Mouse (Mus musculus) neural tube, embryonic 12.5 days (tissue): ENCODE results near the gene Slc25a10. TPM values are rescaled to one million over a fixed set of nuclear protein-coding genes. Genes with fewer than 3 reads are reported as not detected.

Experiments used
- ATAC-seq: fragments of 200-750 bp; cut with Nextera tagmentation; 2 replicates; pipeline ENCODE4 v1.8.0; 2017; ENCODE audit warnings: low read depth, mild to moderate bottlenecking, moderate TSS enrichment, moderate library complexity; ENCODE audit not compliant: low FRiP score
- H3K27ac ChIP-seq: fragments of 300-500 bp; sonication (generic); 2 replicates; pipeline ENCODE4 v1.5.1; 2016
- H3K27me3 ChIP-seq: fragments of 300-500 bp; sonication (generic); replicated peaks from 2 replicates; pipeline ENCODE4 v1.6.1; 2016; ENCODE audit warnings: mild to moderate bottlenecking
- H3K36me3 ChIP-seq: fragments of 300-500 bp; sonication (generic); 2 replicates; pipeline ENCODE4 v1.6.1; 2016; ENCODE audit warnings: mild to moderate bottlenecking
- H3K4me1 ChIP-seq: fragments of 300-500 bp; sonication (generic); 2 replicates; pipeline ENCODE4 v1.6.1; 2016
- H3K4me2 ChIP-seq: fragments of 300-500 bp; sonication (generic); replicated peaks from 2 replicates; pipeline ENCODE4 v1.6.1; 2016; ENCODE audit warnings: mild to moderate bottlenecking
- H3K4me3 ChIP-seq: fragments of 300-500 bp; sonication (generic); 2 replicates; pipeline ENCODE4 v1.5.1; 2016
- H3K9ac ChIP-seq: fragments of 300-500 bp; sonication (generic); 2 replicates; pipeline ENCODE4 v1.6.1; 2016; ENCODE audit warnings: mild to moderate bottlenecking
- H3K9me3 ChIP-seq: fragments of 300-500 bp; sonication (generic); 2 replicates; pipeline ENCODE4 v1.6.1; 2016; ENCODE audit warnings: mild to moderate bottlenecking
- WGBS: fragments of 180-500 bp; shearing (Covaris S2); methylation state at CpG from one replicate; pipeline ENCODE4 v1.1.7; 2016; 5-methylcytosine and 5-hydroxymethylcytosine counted together
- polyA plus RNA-seq: library from polyadenylated mRNA; unstranded; fragments of >200 nt; fragmentation: Nextera tagmentation; extraction: Ambion mirVana; gene quantifications from 2 replicates; pipeline ENCODE4 v1.2.1, GENCODE M21; 2016

Slc25a10 gene
- 37.9 TPM in 2 replicates for polyA plus RNA-seq

GRCm38 (mm10) chr11:120491317-120492023 lies at the start of gene Slc25a10:
TSS of gene Slc25a10 (plus strand) at chr11:120491840.
- H3K36me3 ChIP-seq = peaks cover 41% of the 10 kb centered on the region
- WGBS = under 1% methylated on average over 35 of the region's 35 CpGs
- H3K4me2 ChIP-seq = peak within 1 kb of the TSS; percentile 99
- H3K4me1 ChIP-seq = peaks cover 29% of the 10 kb centered on the region
- no peaks in the 10 kb centered on the region for H3K27me3 ChIP-seq
- H3K27ac ChIP-seq = peak within 1 kb of the TSS; percentile 68; the same call in 1 of the 2 replicates
- peak within 1 kb of the TSS; percentile 85 for H3K9ac ChIP-seq
- no peaks in the 10 kb centered on the region for H3K9me3 ChIP-seq
- peak; percentile 92 for ATAC-seq
- peak within 1 kb of the TSS; percentile 93 for H3K4me3 ChIP-seq

- no peaks in the 10 kb centered on the region for H3K9me3 ChIP-seq
- 92% methylated on average over 3 of the region's 3 CpGs for WGBS
- no peaks in the 10 kb centered on the region for H3K4me1 ChIP-seq
- no peak within 1 kb of the TSS for H3K9ac ChIP-seq
- no peak for ATAC-seq
- H3K27ac ChIP-seq = no peak within 1 kb of the TSS
- H3K36me3 ChIP-seq = no peaks in the 10 kb centered on the region
- no peak within 1 kb of the TSS for H3K4me2 ChIP-seq
- no peaks in the 10 kb centered on the region for H3K27me3 ChIP-seq
- no peak within 1 kb of the TSS for H3K4me3 ChIP-seq
These were observed 49.3 kb upstream of the Slc25a10 start, which contains the start of gene Tspan10 for GRCm38 (mm10) chr11:120442344-120442743. TSS of gene Tspan10 (plus strand) at chr11:120442644.

GRCm38 (mm10) chr11:120442765-120443280 lies 48.8 kb upstream of the Slc25a10 start:
- Histone ChIP-seq H3K4me3 (no peak overlapping the region), H3K27me3 (no peaks in the 10 kb centered on the region), H3K9ac (no peak overlapping the region), H3K36me3 (no peaks in the 10 kb centered on the region), H3K4me1 (no peaks in the 10 kb centered on the region), H3K27ac (no peak overlapping the region), H3K4me2 (no peak overlapping the region), H3K9me3 (no peaks in the 10 kb centered on the region)
- WGBS = 89% methylated on average over 3 of the region's 3 CpGs
- no peak for ATAC-seq

GRCm38 (mm10) chr11:120444106-120444505 lies 47.5 kb upstream of the Slc25a10 start:
- WGBS = 72% methylated on average over 6 of the region's 6 CpGs
- Histone ChIP-seq H3K27ac (no peak overlapping the region), H3K36me3 (no peaks in the 10 kb centered on the region), H3K9me3 (no peaks in the 10 kb centered on the region), H3K4me2 (no peak overlapping the region), H3K9ac (no peak overlapping the region), H3K4me1 (no peaks in the 10 kb centered on the region), H3K4me3 (no peak overlapping the region), H3K27me3 (0 out of 2 replicates have a peak, but pooled peaks cover 3% of the 10 kb centered on the region)
- ATAC-seq = no peak

GRCm38 (mm10) chr11:120445475-120445874 lies 46.2 kb upstream of the Slc25a10 start:
- 85% methylated on average over 3 of the region's 3 CpGs for WGBS
- Histone ChIP-seq H3K9ac (no peak overlapping the region), H3K4me3 (no peak overlapping the region), H3K27me3 (0 out of 2 replicates have a peak, but pooled peaks cover 3% of the 10 kb centered on the region), H3K36me3 (no peaks in the 10 kb centered on the region), H3K4me2 (no peak overlapping the region), H3K4me1 (no peaks in the 10 kb centered on the region), H3K27ac (no peak overlapping the region), H3K9me3 (no peaks in the 10 kb centered on the region)
- no peak for ATAC-seq

- Histone ChIP-seq H3K4me1 (no peaks in the 10 kb centered on the region), H3K36me3 (no peaks in the 10 kb centered on the region), H3K9ac (no peak overlapping the region), H3K27ac (no peak overlapping the region), H3K27me3 (0 out of 2 replicates have a peak, but pooled peaks cover 3% of the 10 kb centered on the region), H3K9me3 (no peaks in the 10 kb centered on the region), H3K4me3 (no peak overlapping the region), H3K4me2 (no peak overlapping the region)
- ATAC-seq = no peak
- 85% methylated on average over 7 of the region's 7 CpGs for WGBS
These were observed 44.5 kb upstream of the Slc25a10 start for GRCm38 (mm10) chr11:120447179-120447578.

- Histone ChIP-seq H3K4me2 (no peak overlapping the region), H3K36me3 (no peaks in the 10 kb centered on the region), H3K27me3 (0 out of 2 replicates have a peak, but pooled peaks cover 3% of the 10 kb centered on the region), H3K4me3 (no peak overlapping the region), H3K27ac (no peak overlapping the region), H3K4me1 (0 out of 2 replicates have a peak, but pooled peaks cover 6% of the 10 kb centered on the region), H3K9me3 (no peaks in the 10 kb centered on the region), H3K9ac (no peak overlapping the region)
- 83% methylated on average over 3 of the region's 3 CpGs for WGBS
- no peak for ATAC-seq
These were observed 39.4 kb upstream of the Slc25a10 start for GRCm38 (mm10) chr11:120452246-120452645.

GRCm38 (mm10) chr11:120453306-120453705 lies 38.3 kb upstream of the Slc25a10 start, which contains the start of gene Pde6g:
TSS of gene Pde6g (minus strand) at chr11:120453500.
- no peak for ATAC-seq
- Histone ChIP-seq H3K4me3 (no peak within 1 kb of the TSS), H3K27me3 (0 out of 2 replicates have a peak, but pooled peaks cover 3% of the 10 kb centered on the region), H3K4me1 (peaks cover 12% of the 10 kb centered on the region; the same call in 1 of the 2 replicates), H3K4me2 (no peak within 1 kb of the TSS), H3K9ac (no peak within 1 kb of the TSS), H3K27ac (no peak within 1 kb of the TSS; the same call in 1 of the 2 replicates), H3K9me3 (no peaks in the 10 kb centered on the region), H3K36me3 (no peaks in the 10 kb centered on the region)
- WGBS = 87% methylated on average over 4 of the region's 4 CpGs

- Histone ChIP-seq H3K36me3 (peaks cover 5% of the 10 kb centered on the region), H3K9me3 (no peaks in the 10 kb centered on the region), H3K4me1 (peaks cover 16% of the 10 kb centered on the region; the same call in 1 of the 2 replicates), H3K9ac (no peak overlapping the region), H3K4me2 (no peak overlapping the region), H3K27ac (no peak overlapping the region), H3K4me3 (no peak overlapping the region), H3K27me3 (no peaks in the 10 kb centered on the region)
- 92% methylated on average over 4 of the region's 4 CpGs for WGBS
- ATAC-seq = no peak
These were observed 36.7 kb upstream of the Slc25a10 start for GRCm38 (mm10) chr11:120454965-120455364.

GRCm38 (mm10) chr11:120455413-120455812 lies 36.2 kb upstream of the Slc25a10 start:
- Histone ChIP-seq H3K4me1 (peaks cover 16% of the 10 kb centered on the region; the same call in 1 of the 2 replicates), H3K36me3 (peaks cover 7% of the 10 kb centered on the region), H3K4me2 (no peak overlapping the region), H3K4me3 (no peak overlapping the region), H3K27me3 (no peaks in the 10 kb centered on the region), H3K27ac (no peak overlapping the region), H3K9ac (no peak overlapping the region), H3K9me3 (no peaks in the 10 kb centered on the region)
- 93% methylated on average over 7 of the region's 7 CpGs for WGBS
- ATAC-seq = no peak

GRCm38 (mm10) chr11:120457370-120457769 lies 34.3 kb upstream of the Slc25a10 start:
- peak overlapping the region; percentile 93 for H3K4me3 ChIP-seq
- peaks cover 26% of the 10 kb centered on the region for H3K36me3 ChIP-seq
- WGBS = 36% methylated on average over 14 of the region's 14 CpGs
- no peak for ATAC-seq
- H3K9ac ChIP-seq = peak overlapping the region; percentile 95
- H3K9me3 ChIP-seq = no peaks in the 10 kb centered on the region
- H3K27ac ChIP-seq = peak overlapping the region; percentile 62; the same call in 1 of the 2 replicates
- H3K4me1 ChIP-seq = peaks cover 16% of the 10 kb centered on the region; the same call in 1 of the 2 replicates
- H3K4me2 ChIP-seq = peak overlapping the region; percentile 95
- no peaks in the 10 kb centered on the region for H3K27me3 ChIP-seq
